Mouse (Mus musculus): ENCODE data around the gene Npff. TPM values are rescaled to one million over a fixed set of nuclear protein-coding genes. Genes with fewer than 3 reads are reported as not detected.

Gene Npff
- polyA plus RNA-seq, 1 experiment from 2014 or later, result 7.1 TPM

- no peak overlapping the region for H3K27ac ChIP-seq
- H3K9ac ChIP-seq, result no peak overlapping the region
- peaks cover 71% of the 10 kb centered on the region for H3K36me3 ChIP-seq
- H3K4me3 ChIP-seq, result no peak overlapping the region
- no peak overlapping the region for H3K4me2 ChIP-seq
- no peaks in the 10 kb centered on the region for H3K27me3 ChIP-seq
- no peak for ATAC-seq (ENCODE audit: low FRiP score)
- WGBS, result 93% methylated on average over 7 of the region's 7 CpGs
- H3K4me1 ChIP-seq (replicated peaks), result no peaks in the 10 kb centered on the region
- no peaks in the 10 kb centered on the region for H3K9me3 ChIP-seq
These were observed 9.2 kb upstream of the Npff start for GRCm38 (mm10) chr15:102533926-102534325.

GRCm38 (mm10) chr15:102532106-102532900, 7.6 kb upstream of the Npff start:
- no peaks in the 10 kb centered on the region for H3K27me3 ChIP-seq
- no peaks in the 10 kb centered on the region for H3K9me3 ChIP-seq
- no peak overlapping the region for H3K4me2 ChIP-seq
- no peaks in the 10 kb centered on the region for H3K4me1 ChIP-seq (replicated peaks)
- H3K27ac ChIP-seq, result no peak overlapping the region
- H3K4me3 ChIP-seq, result no peak overlapping the region
- 87% methylated on average over 3 of the region's 3 CpGs for WGBS
- peaks cover 80% of the 10 kb centered on the region for H3K36me3 ChIP-seq
- no peak for ATAC-seq (ENCODE audit: low FRiP score)
- H3K9ac ChIP-seq, result no peak overlapping the region

- Histone ChIP-seq H3K36me3 (peaks cover 76% of the 10 kb centered on the region), H3K9me3 (no peaks in the 10 kb centered on the region), H3K4me3 (no peak overlapping the region), H3K27me3 (no peaks in the 10 kb centered on the region), H3K4me1 (replicated peaks) (no peaks in the 10 kb centered on the region), H3K27ac (no peak overlapping the region), H3K4me2 (no peak overlapping the region), H3K9ac (no peak overlapping the region)
- 90% methylated on average over 4 of the region's 4 CpGs for WGBS
- ATAC-seq (ENCODE audit: low FRiP score), result no peak
These were observed 6.8 kb upstream of the Npff start for GRCm38 (mm10) chr15:102531586-102531985.

DNA sequence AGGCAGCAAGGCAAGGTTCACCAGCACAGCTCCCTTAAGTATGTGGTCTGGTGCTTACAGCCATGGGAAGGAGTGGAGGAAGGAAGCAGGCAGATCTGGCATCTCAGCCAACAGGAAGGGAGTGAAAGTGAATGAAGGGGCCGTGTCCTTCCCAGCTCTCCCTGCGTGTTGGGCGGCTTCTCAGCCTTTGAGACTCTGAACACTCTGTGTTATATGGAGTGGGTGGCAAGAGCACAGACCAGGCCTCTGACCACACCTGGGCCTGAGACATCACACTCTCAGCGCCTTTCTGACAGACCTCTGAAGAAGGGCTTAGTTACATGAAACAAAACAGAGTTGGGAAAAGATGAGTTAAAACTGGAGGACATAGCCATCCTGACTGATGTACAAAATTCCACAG, 5.8 kb upstream of the Npff start:
- WGBS, result 86% methylated on average over 4 of the region's 4 CpGs
- Histone ChIP-seq H3K4me2 (no peak overlapping the region), H3K27ac (no peak overlapping the region), H3K4me1 (replicated peaks) (no peaks in the 10 kb centered on the region), H3K36me3 (peaks cover 68% of the 10 kb centered on the region), H3K9me3 (no peaks in the 10 kb centered on the region), H3K27me3 (no peaks in the 10 kb centered on the region), H3K9ac (no peak overlapping the region), H3K4me3 (no peak overlapping the region)
- ATAC-seq (ENCODE audit: low FRiP score), result no peak

DNA sequence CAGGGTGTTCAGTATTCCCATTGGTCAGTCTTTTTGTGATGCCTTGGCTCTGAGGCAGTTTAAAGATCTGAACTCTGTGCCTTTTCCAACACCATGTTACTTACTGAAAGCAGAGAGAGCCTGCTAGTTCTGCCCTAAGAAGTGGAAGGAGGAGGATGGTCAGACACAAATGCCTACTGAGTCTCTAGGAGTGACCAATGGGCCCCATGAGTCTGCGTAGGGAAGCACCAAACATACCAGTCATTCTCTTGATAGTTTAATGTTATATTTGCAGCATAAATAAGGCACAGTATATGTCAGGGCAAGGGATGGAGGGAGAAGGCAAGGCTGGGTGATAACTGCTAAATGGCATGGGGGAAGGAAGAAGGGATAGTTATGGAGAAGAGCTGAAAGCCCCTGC, 3.7 kb upstream of the Npff start:
- ATAC-seq (ENCODE audit: low FRiP score), result no peak
- H3K4me3 ChIP-seq, result no peak overlapping the region
- WGBS, result 91% methylated on average over 1 of the region's 1 CpGs
- H3K4me2 ChIP-seq, result no peak overlapping the region
- H3K9me3 ChIP-seq, result no peaks in the 10 kb centered on the region
- peaks cover 66% of the 10 kb centered on the region for H3K36me3 ChIP-seq
- no peak overlapping the region for H3K9ac ChIP-seq
- H3K27me3 ChIP-seq, result no peaks in the 10 kb centered on the region
- peaks cover 11% of the 10 kb centered on the region; the same call in 1 of the 2 replicates for H3K4me1 ChIP-seq (replicated peaks)
- no peak overlapping the region for H3K27ac ChIP-seq

- no peak overlapping the region for H3K9ac ChIP-seq
- H3K27ac ChIP-seq, result no peak overlapping the region
- no peaks in the 10 kb centered on the region for H3K9me3 ChIP-seq
- H3K4me3 ChIP-seq, result no peak overlapping the region
- H3K4me2 ChIP-seq, result no peak overlapping the region
- peaks cover 63% of the 10 kb centered on the region for H3K36me3 ChIP-seq
- peaks cover 11% of the 10 kb centered on the region; the same call in 1 of the 2 replicates for H3K4me1 ChIP-seq (replicated peaks)
- no peaks in the 10 kb centered on the region for H3K27me3 ChIP-seq
- ATAC-seq (ENCODE audit: low FRiP score), result no peak
- 80% methylated on average over 3 of the region's 3 CpGs for WGBS
These were observed 3.2 kb upstream of the Npff start for GRCm38 (mm10) chr15:102527936-102528335.

DNA sequence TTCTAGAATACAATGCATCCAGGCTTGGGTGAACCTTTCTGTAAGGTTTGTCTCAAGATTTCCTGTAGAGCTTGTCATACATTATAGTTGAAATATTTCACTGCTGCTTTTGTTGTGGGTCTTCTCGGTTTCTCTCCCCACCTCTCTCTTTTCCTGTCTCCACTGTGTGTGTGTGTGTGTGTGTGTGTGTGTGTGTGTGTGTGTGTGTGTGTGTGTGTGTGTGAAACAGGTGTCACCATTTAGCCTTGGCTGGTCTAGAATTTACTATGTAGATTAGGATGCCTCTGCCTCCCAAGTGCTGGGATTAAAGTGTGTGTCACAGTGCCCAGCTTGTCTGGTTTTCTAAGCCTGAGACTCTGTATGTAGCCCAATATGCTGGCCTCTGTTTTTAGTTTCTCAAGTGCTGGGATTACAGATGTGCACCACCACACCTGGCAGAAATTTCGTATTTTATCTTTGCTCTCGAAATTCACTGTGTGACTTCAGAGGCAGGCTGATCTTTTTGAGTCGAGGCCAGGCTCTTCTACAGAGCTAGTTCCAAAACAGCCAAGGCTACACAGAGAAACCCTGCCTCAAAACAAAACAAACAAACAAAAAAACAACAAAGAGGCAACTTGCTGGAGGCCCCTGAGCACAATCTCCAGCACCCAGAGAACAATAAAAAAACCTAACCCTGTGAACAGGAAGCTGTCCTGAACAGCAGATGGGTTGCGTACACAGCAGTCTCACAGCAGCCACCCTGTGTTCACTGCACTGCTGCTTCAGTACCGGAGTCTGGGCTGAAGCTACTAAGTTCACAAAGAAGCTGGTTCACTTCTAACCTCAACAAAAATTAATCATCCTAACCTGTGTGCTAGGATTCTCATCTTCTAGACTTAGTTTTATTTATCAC, 1.6 kb upstream of the Npff start:
- WGBS, result 91% methylated on average over 6 of the region's 6 CpGs
- peaks cover 65% of the 10 kb centered on the region for H3K36me3 ChIP-seq

GRCm38 (mm10) chr15:102521480-102521879, 3.3 kb downstream of the Npff start:
- no peaks in the 10 kb centered on the region for H3K9me3 ChIP-seq

More for the DNA sequence above, 1.6 kb upstream of the Npff start:
- Histone ChIP-seq H3K9me3 (no peaks in the 10 kb centered on the region), H3K27ac (no peak overlapping the region), H3K4me2 (no peak overlapping the region), H3K27me3 (no peaks in the 10 kb centered on the region), H3K4me1 (replicated peaks) (peaks cover 11% of the 10 kb centered on the region; the same call in 1 of the 2 replicates), H3K9ac (no peak overlapping the region), H3K4me3 (no peak overlapping the region)
- ATAC-seq (ENCODE audit: low FRiP score), result no peak

DNA sequence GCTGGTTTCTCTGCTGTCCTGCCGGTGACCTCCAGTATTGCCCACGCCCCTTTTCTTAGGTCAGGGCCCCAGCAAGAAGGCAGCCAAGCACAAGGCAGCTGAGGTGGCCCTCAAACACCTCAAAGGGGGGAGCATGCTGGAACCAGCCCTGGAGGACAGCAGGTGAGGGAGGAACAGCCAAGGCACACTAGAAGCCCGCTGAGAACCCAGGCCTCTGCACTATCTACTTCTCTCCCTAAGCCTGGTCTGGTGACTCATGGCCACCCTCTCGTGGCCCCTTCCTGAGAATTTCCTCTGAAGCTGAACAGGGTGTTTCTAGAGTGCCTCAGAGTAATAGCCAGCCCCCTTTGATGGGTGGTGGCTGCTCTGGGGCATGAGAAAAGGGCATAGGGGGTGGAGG, 4.3 kb downstream of the Npff start:
- H3K4me1 ChIP-seq (replicated peaks), result peaks cover 39% of the 10 kb centered on the region
- H3K4me3 ChIP-seq, result no peak overlapping the region
- no peaks in the 10 kb centered on the region for H3K27me3 ChIP-seq
- H3K27ac ChIP-seq, result no peak overlapping the region
- no peaks in the 10 kb centered on the region for H3K9me3 ChIP-seq
- no peak for ATAC-seq (ENCODE audit: low FRiP score)
- 0 out of 2 replicates have a peak overlapping the region, but pooled peaks have one; percentile 75 for H3K4me2 ChIP-seq
- 0 out of 2 replicates have a peak overlapping the region, but pooled peaks have one; percentile 86 for H3K9ac ChIP-seq
- WGBS, result 87% methylated on average over 4 of the region's 4 CpGs
- peaks cover 36% of the 10 kb centered on the region for H3K36me3 ChIP-seq

More at GRCm38 (mm10) chr15:102521480-102521879, 3.3 kb downstream of the Npff start:
- H3K4me3 ChIP-seq, result no peak overlapping the region
- no peak overlapping the region for H3K27ac ChIP-seq
- no peaks in the 10 kb centered on the region for H3K27me3 ChIP-seq
- H3K4me2 ChIP-seq, result no peak overlapping the region
- WGBS, result 84% methylated on average over 4 of the region's 4 CpGs
- peaks cover 30% of the 10 kb centered on the region for H3K4me1 ChIP-seq (replicated peaks)
- no peak overlapping the region for H3K9ac ChIP-seq
- H3K36me3 ChIP-seq, result peaks cover 36% of the 10 kb centered on the region
- no peak for ATAC-seq (ENCODE audit: low FRiP score)

GRCm38 (mm10) chr15:102519211-102520141, 5.3 kb downstream of the Npff start:
- no peaks in the 10 kb centered on the region for H3K27me3 ChIP-seq
- peaks cover 43% of the 10 kb centered on the region for H3K4me1 ChIP-seq (replicated peaks)
- 67% methylated on average over 17 of the region's 17 CpGs for WGBS
- H3K27ac ChIP-seq, result peak overlapping the region; percentile 99
- no peaks in the 10 kb centered on the region for H3K9me3 ChIP-seq
- ATAC-seq (ENCODE audit: low FRiP score), result no peak
- H3K4me2 ChIP-seq, result peak overlapping the region; percentile 75
- H3K9ac ChIP-seq, result peak overlapping the region; percentile 86
- H3K4me3 ChIP-seq, result peak overlapping the region; percentile 71
- peaks cover 34% of the 10 kb centered on the region for H3K36me3 ChIP-seq

DNA sequence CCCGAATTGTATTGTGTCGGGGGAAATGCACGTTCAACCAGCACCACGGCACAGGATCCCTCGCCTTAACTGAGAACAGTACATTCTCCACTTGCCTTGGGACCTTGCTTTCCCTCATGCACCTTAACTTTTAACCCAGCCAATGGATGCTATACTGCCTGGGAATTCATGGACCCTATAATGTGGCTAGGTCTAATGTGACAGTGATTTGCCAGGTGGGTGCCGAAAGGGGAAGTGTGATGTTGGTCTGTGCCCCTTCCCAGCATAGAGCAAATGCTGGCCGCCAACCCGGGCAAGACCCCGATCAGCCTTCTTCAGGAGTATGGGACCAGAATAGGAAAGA, 5.9 kb downstream of the Npff start:
- H3K4me1 ChIP-seq (replicated peaks), result peaks cover 44% of the 10 kb centered on the region
- no peaks in the 10 kb centered on the region for H3K9me3 ChIP-seq
- H3K4me3 ChIP-seq, result peak overlapping the region; percentile 71
- H3K4me2 ChIP-seq, result peak overlapping the region; percentile 75
- H3K9ac ChIP-seq, result peak overlapping the region; percentile 86
- peak; percentile 0; the same call in 1 of the 2 replicates for ATAC-seq (ENCODE audit: low FRiP score)
- 19% methylated on average over 9 of the region's 9 CpGs for WGBS
- H3K27ac ChIP-seq, result peak overlapping the region; percentile 99
- H3K36me3 ChIP-seq, result peaks cover 27% of the 10 kb centered on the region
- no peaks in the 10 kb centered on the region for H3K27me3 ChIP-seq

Measured in hindbrain, embryonic 13.5 days (tissue).